Mouse (Mus musculus): ENCODE measurements around the gene Cx3cr1. TPM values are rescaled to one million over a fixed set of nuclear protein-coding genes. Genes with fewer than 3 reads are reported as not detected.
A peak's percentile ranks its signal among the peaks of the same experiment; 100 is the strongest.

Gene Cx3cr1
- polyA plus RNA-seq, 1 experiment from 2014 or later: 7.5 TPM

DNA sequence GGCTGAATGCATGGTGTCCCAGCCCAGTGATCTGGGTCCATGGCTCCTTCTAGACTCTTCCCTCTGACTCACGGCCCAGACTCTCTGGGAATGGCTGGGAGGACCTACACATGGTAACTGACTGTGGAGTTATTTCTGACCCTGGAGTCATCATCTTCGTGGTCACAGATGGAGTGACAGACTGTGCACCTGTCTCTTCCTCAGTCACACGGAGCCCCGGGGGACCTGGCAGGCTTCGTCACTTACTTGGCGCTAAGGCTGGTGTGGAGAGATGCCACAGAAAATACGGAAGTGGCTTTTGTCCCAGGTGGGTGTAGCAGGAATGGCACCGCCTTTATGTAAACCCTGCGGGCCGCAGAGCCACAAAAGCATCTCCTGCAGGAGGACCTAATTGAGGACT is 45.5 kb downstream of the Cx3cr1 start:
- Histone ChIP-seq H3K4me2 (ENCODE audit: low read length) (peak overlapping the region; percentile 72), H3K9me3 (ENCODE audit: control insufficient read depth, low read length) (no peaks in the 10 kb centered on the region), H3K9ac (ENCODE audit: low read length) (peak overlapping the region; percentile 98), H3K4me3 (ENCODE audit: control insufficient read depth in 1 of 2, insufficient read depth in 1 of 2, low read depth in 1 of 2, low read length in 2 of 2) (peak overlapping the region in 1 of 2 experiments; percentile 22; a peak in 1 of 4 replicates), H3K27ac (replicated peaks in 1 of 2; ENCODE audit: control insufficient read depth in 1 of 2, insufficient read depth in 1 of 2, low read depth in 2 of 2, low read length in 2 of 2) (peak overlapping the region; percentile 94 to 98), H3K4me1 (ENCODE audit: control insufficient read depth in 2 of 2, insufficient read depth in 2 of 2, low read length in 2 of 2) (peaks cover 39 to 43% of the 10 kb centered on the region in 2 experiments), H3K27me3 (ENCODE audit: control insufficient read depth, insufficient read depth, low read length) (no peaks in the 10 kb centered on the region), H3K36me3 (ENCODE audit: control insufficient read depth, insufficient read depth, low read length) (peaks cover 8% of the 10 kb centered on the region)
- no peak for ATAC-seq (ENCODE audit: insufficient number of reproducible peaks, insufficient read depth, low FRiP score, low read depth)
- 41% methylated on average over 10 of the region's 10 CpGs for WGBS

DNA sequence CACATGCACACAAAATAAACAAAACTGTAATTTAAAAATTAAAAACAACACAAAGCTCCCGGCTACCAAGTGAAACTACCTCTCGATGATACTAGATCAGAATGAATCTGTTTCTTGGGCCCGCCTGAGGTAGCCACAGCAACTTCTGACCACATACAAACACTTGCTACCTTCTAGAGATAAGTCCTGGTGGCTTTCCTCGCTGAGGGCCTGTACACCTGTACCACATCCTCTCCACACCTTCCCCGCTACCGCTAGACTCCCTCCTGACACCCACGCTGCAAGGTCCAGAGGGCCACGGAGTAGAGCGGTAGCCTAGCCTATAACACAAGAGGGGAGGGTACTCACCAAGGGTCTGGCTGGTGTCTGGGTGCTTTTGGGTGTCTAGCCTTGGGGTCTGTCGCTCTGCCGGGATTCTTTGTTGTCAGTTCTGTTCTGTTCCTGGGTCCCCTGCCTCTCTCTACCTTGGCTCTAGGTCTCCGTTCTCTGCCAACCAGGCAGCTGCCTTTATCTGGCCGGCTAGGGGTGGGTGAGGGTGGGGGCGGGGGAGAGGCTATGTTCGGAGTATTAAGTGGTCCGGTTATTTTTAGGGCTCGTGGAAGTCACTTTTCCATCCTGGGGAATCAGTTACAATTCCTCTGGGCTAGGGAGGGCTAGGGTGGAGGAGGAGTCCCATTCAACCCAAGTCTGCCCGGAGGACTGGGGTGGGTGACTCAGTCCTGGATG is 46.4 kb downstream of the Cx3cr1 start, which contains the start of gene Xirp1:
TSS of gene Xirp1 (minus strand) at position 513 of the 726 bp plus-strand sequence.
- H3K4me2 ChIP-seq (ENCODE audit: low read length): peak within 1 kb of the TSS; percentile 72
- 33% methylated on average over 18 of the region's 18 CpGs for WGBS
- H3K27ac ChIP-seq (replicated peaks in 1 of 2; ENCODE audit: control insufficient read depth in 1 of 2, insufficient read depth in 1 of 2, low read depth in 2 of 2, low read length in 2 of 2): peak within 1 kb of the TSS; percentile 98 to 99
- peaks cover 39 to 48% of the 10 kb centered on the region in 2 experiments for H3K4me1 ChIP-seq (ENCODE audit: control insufficient read depth in 2 of 2, insufficient read depth in 2 of 2, low read length in 2 of 2)
- H3K9me3 ChIP-seq (ENCODE audit: control insufficient read depth, low read length): no peaks in the 10 kb centered on the region
- peak within 1 kb of the TSS; percentile 73 to 91 for H3K4me3 ChIP-seq (ENCODE audit: control insufficient read depth in 1 of 2, insufficient read depth in 1 of 2, low read depth in 1 of 2, low read length in 2 of 2)
- no peaks in the 10 kb centered on the region for H3K27me3 ChIP-seq (ENCODE audit: control insufficient read depth, insufficient read depth, low read length)
- H3K9ac ChIP-seq (ENCODE audit: low read length): peak within 1 kb of the TSS; percentile 98
- H3K36me3 ChIP-seq (ENCODE audit: control insufficient read depth, insufficient read depth, low read length): peaks cover 17% of the 10 kb centered on the region
- ATAC-seq (ENCODE audit: insufficient number of reproducible peaks, insufficient read depth, low FRiP score, low read depth): peak; percentile 45

DNA sequence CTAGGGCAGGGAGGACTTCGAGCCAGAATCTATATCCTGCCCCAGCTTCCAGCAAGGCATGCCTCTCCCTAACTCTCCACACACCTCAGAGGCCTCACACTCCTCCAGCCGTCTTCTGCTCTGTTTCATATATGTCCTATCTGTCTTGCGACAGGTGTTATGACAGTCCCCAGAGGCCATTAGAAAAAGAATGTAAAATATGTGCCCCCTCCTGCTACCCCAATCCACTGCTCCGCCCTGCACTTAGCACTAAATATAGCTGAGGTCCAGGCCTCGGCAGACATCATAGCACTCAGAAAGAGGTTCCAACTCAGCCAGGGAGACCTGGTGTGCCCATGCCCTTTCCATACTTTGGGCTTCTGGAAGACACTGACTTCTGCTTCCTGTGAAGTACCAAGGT is 48.5 kb downstream of the Cx3cr1 start:
- peak overlapping the region; percentile 98 for H3K9ac ChIP-seq (ENCODE audit: low read length)
- no peaks in the 10 kb centered on the region for H3K27me3 ChIP-seq (ENCODE audit: control insufficient read depth, insufficient read depth, low read length)
- peak; percentile 66 for ATAC-seq (ENCODE audit: insufficient number of reproducible peaks, insufficient read depth, low FRiP score, low read depth)
- peak overlapping the region; percentile 72 for H3K4me2 ChIP-seq (ENCODE audit: low read length)
- peak overlapping the region; percentile 98 to 99 for H3K27ac ChIP-seq (replicated peaks in 1 of 2; ENCODE audit: control insufficient read depth in 1 of 2, insufficient read depth in 1 of 2, low read depth in 2 of 2, low read length in 2 of 2)
- peaks cover 25 to 41% of the 10 kb centered on the region in 2 experiments for H3K4me1 ChIP-seq (ENCODE audit: control insufficient read depth in 2 of 2, insufficient read depth in 2 of 2, low read length in 2 of 2)
- 14% methylated on average over 5 of the region's 5 CpGs for WGBS
- peak overlapping the region; percentile 73 to 91 for H3K4me3 ChIP-seq (ENCODE audit: control insufficient read depth in 1 of 2, insufficient read depth in 1 of 2, low read depth in 1 of 2, low read length in 2 of 2)
- no peaks in the 10 kb centered on the region for H3K9me3 ChIP-seq (ENCODE audit: control insufficient read depth, low read length)
- peaks cover 38% of the 10 kb centered on the region for H3K36me3 ChIP-seq (ENCODE audit: control insufficient read depth, insufficient read depth, low read length)

DNA sequence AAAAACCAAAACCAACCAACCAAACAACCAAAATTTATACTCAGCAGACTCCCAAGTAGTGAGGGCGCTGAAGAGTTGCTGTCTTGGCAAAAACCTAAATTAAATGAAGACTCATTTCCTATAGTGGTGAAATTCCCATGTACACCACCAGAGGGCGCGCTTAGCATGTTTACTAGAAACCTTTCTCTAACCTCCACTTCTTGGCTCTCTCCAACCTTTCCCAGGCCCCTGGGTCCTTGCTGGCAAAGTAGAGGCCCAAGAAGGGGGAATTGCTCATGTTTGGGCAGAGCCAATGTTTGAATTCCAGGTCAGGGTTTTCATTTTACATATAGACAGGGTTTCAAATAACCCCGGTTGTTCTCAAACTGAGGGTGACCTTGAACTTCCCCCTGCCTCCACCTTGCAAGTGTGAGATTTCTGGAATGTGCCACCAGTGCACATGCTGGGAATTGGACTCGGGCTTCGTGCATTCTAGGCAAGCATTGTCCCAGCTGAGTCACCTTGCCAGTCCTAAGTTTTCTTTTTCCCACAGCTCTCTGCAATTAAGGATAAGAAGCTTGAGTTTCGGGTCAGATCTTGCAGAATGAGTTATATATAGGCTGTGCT is 49.3 kb downstream of the Cx3cr1 start:
- peaks cover 21 to 38% of the 10 kb centered on the region in 2 experiments for H3K4me1 ChIP-seq (ENCODE audit: control insufficient read depth in 2 of 2, insufficient read depth in 2 of 2, low read length in 2 of 2)
- no peaks in the 10 kb centered on the region for H3K27me3 ChIP-seq (ENCODE audit: control insufficient read depth, insufficient read depth, low read length)
- no peak for ATAC-seq (ENCODE audit: insufficient number of reproducible peaks, insufficient read depth, low FRiP score, low read depth)
- H3K9me3 ChIP-seq (ENCODE audit: control insufficient read depth, low read length): no peaks in the 10 kb centered on the region
- H3K4me3 ChIP-seq (ENCODE audit: control insufficient read depth in 1 of 2, insufficient read depth in 1 of 2, low read depth in 1 of 2, low read length in 2 of 2): peak overlapping the region; percentile 73 to 91
- peak overlapping the region; percentile 98 to 99 for H3K27ac ChIP-seq (replicated peaks in 1 of 2; ENCODE audit: control insufficient read depth in 1 of 2, insufficient read depth in 1 of 2, low read depth in 2 of 2, low read length in 2 of 2)
- 19% methylated on average over 7 of the region's 7 CpGs for WGBS
- peak overlapping the region; percentile 74 for H3K9ac ChIP-seq (ENCODE audit: low read length)
- peaks cover 46% of the 10 kb centered on the region for H3K36me3 ChIP-seq (ENCODE audit: control insufficient read depth, insufficient read depth, low read length)
- peak overlapping the region; percentile 72 for H3K4me2 ChIP-seq (ENCODE audit: low read length)

DNA sequence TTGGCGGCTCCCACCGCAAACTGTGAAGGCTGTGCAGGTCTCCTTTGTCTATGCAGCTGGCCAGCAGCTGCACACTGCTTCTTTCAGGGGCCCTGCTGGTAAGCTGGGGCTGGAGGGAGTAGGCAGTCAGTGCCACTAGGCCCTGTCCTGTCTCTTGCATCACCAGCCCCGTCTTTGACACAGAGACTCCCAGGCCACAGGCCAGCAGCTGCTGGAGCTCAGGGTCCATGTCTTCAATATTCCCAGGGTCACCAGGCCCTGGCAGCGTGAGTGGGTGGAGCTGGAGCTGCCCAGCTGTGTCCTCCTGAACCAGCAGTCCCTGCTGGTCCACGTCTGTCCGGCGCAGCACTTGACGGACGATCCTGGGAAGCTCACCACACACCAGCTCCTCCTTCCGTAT is 52.7 kb downstream of the Cx3cr1 start:
- no peak for ATAC-seq (ENCODE audit: insufficient number of reproducible peaks, insufficient read depth, low FRiP score, low read depth)
- peaks cover 79% of the 10 kb centered on the region for H3K36me3 ChIP-seq (ENCODE audit: control insufficient read depth, insufficient read depth, low read length)
- peaks cover 15 to 45% of the 10 kb centered on the region in 2 experiments; a peak in 3 of 4 replicates for H3K4me1 ChIP-seq (ENCODE audit: control insufficient read depth in 2 of 2, insufficient read depth in 2 of 2, low read length in 2 of 2)

DNA sequence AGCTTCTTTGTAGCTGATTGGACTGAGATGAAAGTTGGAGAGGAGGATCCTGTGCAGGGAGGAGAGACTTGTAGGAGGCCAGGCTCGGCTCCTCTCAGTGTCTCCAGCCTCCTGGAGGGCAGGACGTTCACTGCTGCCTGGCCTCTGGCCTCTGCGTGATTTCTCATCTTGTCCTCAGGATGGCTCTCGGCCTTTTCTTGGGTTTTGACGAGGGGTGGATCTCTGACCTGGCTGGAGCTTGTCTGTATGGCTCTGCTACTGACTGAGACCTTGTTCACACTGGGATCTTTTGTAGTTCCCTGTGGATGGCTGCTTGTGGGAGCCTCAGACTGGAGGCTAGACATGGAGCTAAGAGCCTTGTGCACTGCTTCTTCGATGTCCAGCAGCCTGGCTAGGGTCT is 54.9 kb downstream of the Cx3cr1 start:
- Histone ChIP-seq H3K4me3 (ENCODE audit: control insufficient read depth in 1 of 2, insufficient read depth in 1 of 2, low read depth in 1 of 2, low read length in 2 of 2) (no peak overlapping the region), H3K36me3 (ENCODE audit: control insufficient read depth, insufficient read depth, low read length) (peaks cover 78% of the 10 kb centered on the region), H3K4me2 (ENCODE audit: low read length) (no peak overlapping the region), H3K27me3 (ENCODE audit: control insufficient read depth, insufficient read depth, low read length) (no peaks in the 10 kb centered on the region), H3K27ac (replicated peaks in 1 of 2; ENCODE audit: control insufficient read depth in 1 of 2, insufficient read depth in 1 of 2, low read depth in 2 of 2, low read length in 2 of 2) (no peak overlapping the region), H3K9me3 (ENCODE audit: control insufficient read depth, low read length) (no peaks in the 10 kb centered on the region), H3K4me1 (ENCODE audit: control insufficient read depth in 2 of 2, insufficient read depth in 2 of 2, low read length in 2 of 2) (peaks cover 11 to 50% of the 10 kb centered on the region in 2 experiments), H3K9ac (ENCODE audit: low read length) (0 out of 2 replicates have a peak overlapping the region, but pooled peaks have one; percentile 36)
- WGBS: 60% methylated on average over 6 of the region's 6 CpGs
- no peak for ATAC-seq (ENCODE audit: insufficient number of reproducible peaks, insufficient read depth, low FRiP score, low read depth)

More for the DNA sequence above, 52.7 kb downstream of the Cx3cr1 start:
- Histone ChIP-seq H3K4me3 (ENCODE audit: control insufficient read depth in 1 of 2, insufficient read depth in 1 of 2, low read depth in 1 of 2, low read length in 2 of 2) (no peak overlapping the region), H3K27ac (replicated peaks in 1 of 2; ENCODE audit: control insufficient read depth in 1 of 2, insufficient read depth in 1 of 2, low read depth in 2 of 2, low read length in 2 of 2) (no peak overlapping the region), H3K9ac (ENCODE audit: low read length) (peak overlapping the region; percentile 21; the same call in 1 of the 2 replicates), H3K27me3 (ENCODE audit: control insufficient read depth, insufficient read depth, low read length) (no peaks in the 10 kb centered on the region), H3K4me2 (ENCODE audit: low read length) (no peak overlapping the region), H3K9me3 (ENCODE audit: control insufficient read depth, low read length) (no peaks in the 10 kb centered on the region)
- 65% methylated on average over 10 of the region's 10 CpGs for WGBS

DNA sequence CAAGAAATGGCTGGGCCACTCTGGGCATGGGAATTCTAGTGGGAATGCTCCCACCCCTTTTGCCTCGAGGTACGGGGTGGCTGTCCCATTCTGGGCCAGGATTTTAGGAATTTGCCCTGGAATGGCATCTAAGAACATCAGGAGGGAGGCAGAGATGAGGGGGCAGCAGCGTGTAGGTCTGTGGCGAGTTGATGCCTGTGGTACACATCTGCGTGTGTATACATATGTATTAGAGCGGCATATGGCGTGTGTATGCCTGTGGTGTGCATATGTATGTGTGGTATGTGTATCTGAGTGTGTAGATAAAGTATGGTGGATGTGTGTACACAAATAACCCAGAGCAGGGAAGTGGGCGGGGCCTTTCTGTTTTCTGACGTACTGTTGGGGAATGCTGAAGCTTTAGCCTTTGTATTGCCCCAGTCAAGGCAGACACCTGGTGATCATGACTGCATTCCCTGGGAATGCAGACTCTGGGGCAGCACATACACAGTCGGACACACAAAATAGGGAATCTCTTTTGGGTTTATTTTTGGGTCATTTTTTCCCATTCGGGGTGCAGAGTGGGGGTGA is 56.3 kb downstream of the Cx3cr1 start:
- H3K4me3 ChIP-seq (ENCODE audit: control insufficient read depth in 1 of 2, insufficient read depth in 1 of 2, low read depth in 1 of 2, low read length in 2 of 2): no peak overlapping the region
- no peak overlapping the region for H3K9ac ChIP-seq (ENCODE audit: low read length)
- H3K4me1 ChIP-seq (ENCODE audit: control insufficient read depth in 2 of 2, insufficient read depth in 2 of 2, low read length in 2 of 2): peaks cover 11 to 41% of the 10 kb centered on the region in 2 experiments
- no peak overlapping the region for H3K4me2 ChIP-seq (ENCODE audit: low read length)
- WGBS: 58% methylated on average over 11 of the region's 11 CpGs
- H3K27ac ChIP-seq (replicated peaks in 1 of 2; ENCODE audit: control insufficient read depth in 1 of 2, insufficient read depth in 1 of 2, low read depth in 2 of 2, low read length in 2 of 2): peak overlapping the region; percentile 6 to 46; a peak in 1 of 4 replicates
- H3K36me3 ChIP-seq (ENCODE audit: control insufficient read depth, insufficient read depth, low read length): peaks cover 63% of the 10 kb centered on the region
- no peaks in the 10 kb centered on the region for H3K9me3 ChIP-seq (ENCODE audit: control insufficient read depth, low read length)
- H3K27me3 ChIP-seq (ENCODE audit: control insufficient read depth, insufficient read depth, low read length): no peaks in the 10 kb centered on the region
- no peak for ATAC-seq (ENCODE audit: insufficient number of reproducible peaks, insufficient read depth, low FRiP score, low read depth)
